Mouse (Mus musculus) small intestine, adult 2 months (tissue): ENCODE results near the gene D17H6S53E.

Experiments used
- CTCF ChIP-seq: fragments of 200-500 bp; IDR thresholded peaks from 2 replicates; pipeline ENCODE4 v1.5.1; 2012; ENCODE audit warnings: low read depth, mild to moderate bottlenecking, control low read depth, inconsistent platforms, low read length, moderate library complexity, mixed read lengths; ENCODE audit not compliant: insufficient replicate concordance, insufficient read length; ENCODE audit errors: extremely low read depth
- POLR2A ChIP-seq: fragments of 200-500 bp; IDR thresholded peaks from 2 replicates; pipeline ENCODE4 v1.6.1; 2012; ENCODE audit warnings: low read depth, mild to moderate bottlenecking, control low read depth, inconsistent platforms, low read length, moderate library complexity

DNA sequence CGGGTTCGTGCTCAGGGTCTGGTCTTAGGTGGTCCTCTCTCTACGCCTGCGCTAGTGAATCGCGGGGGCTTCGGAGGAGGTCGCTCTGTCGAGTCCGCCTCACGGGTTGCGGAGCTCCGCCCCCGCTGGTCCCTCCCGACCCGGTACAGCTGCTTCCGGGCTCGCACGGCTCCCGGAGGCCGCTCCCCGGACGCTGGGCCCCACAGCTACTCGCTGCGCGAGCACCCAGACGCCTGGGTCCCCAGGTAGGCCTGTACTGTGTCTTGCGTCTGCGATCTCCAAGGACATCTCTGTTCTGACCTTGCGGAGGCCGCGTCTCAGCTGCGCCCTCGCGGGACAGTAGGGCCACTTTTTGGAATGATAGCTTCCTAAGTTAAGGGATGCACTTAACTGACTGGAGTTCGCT is at the start of gene D17H6S53E:
- peak; percentile 94 for TF ChIP-seq POLR2A
- TF ChIP-seq CTCF = no peak
